Mouse (Mus musculus) neural tube, embryonic 11.5 days (tissue): ENCODE measurements around the gene Ncoa1. TPM values are rescaled to one million over a fixed set of nuclear protein-coding genes. Genes with fewer than 3 reads are reported as not detected.

Experiments used
- ATAC-seq: fragments of 200-750 bp; cut with Nextera tagmentation; 2 replicates; pipeline ENCODE4 v1.8.0; 2017; ENCODE audit warnings: moderate number of reproducible peaks, mild to moderate bottlenecking, moderate TSS enrichment, moderate library complexity; ENCODE audit not compliant: insufficient read depth, low FRiP score, low TSS enrichment
- DNase-seq: peaks from one replicate; pipeline ENCODE4 v3.0.0-alpha.2; 2015; ENCODE audit warnings: low spot score
- H3K27ac ChIP-seq: fragments of 300-500 bp; sonication (generic); 2 replicates; pipeline ENCODE4 v1.5.1; 2014; ENCODE audit warnings: low read depth, mild to moderate bottlenecking, low read length
- H3K27me3 ChIP-seq: fragments of 300-500 bp; sonication (generic); 2 replicates; pipeline ENCODE4 v1.6.1; 2014; ENCODE audit warnings: mild to moderate bottlenecking, low read length, mixed read lengths; ENCODE audit not compliant: control insufficient read depth, insufficient read depth
- H3K36me3 ChIP-seq: fragments of 300-500 bp; sonication (generic); 2 replicates; pipeline ENCODE4 v1.6.1; 2014; ENCODE audit warnings: mild to moderate bottlenecking, low read length, moderate library complexity, mixed read lengths; ENCODE audit not compliant: control insufficient read depth, insufficient read depth
- H3K4me1 ChIP-seq: fragments of 300-500 bp; sonication (generic); 2 replicates; pipeline ENCODE4 v1.6.1; 2014; ENCODE audit warnings: low read length, mixed read lengths; ENCODE audit not compliant: control insufficient read depth, insufficient read depth
- H3K4me2 ChIP-seq: fragments of 300-500 bp; sonication (generic); 2 replicates; pipeline ENCODE4 v1.6.1; 2014; ENCODE audit warnings: low read depth, mild to moderate bottlenecking, moderate library complexity
- H3K4me3 ChIP-seq: fragments of 300-500 bp; sonication (generic); 2 replicates; pipeline ENCODE4 v1.5.1; 2014; ENCODE audit warnings: low read depth, low read length
- H3K9ac ChIP-seq: fragments of 300-500 bp; sonication (generic); 2 replicates; pipeline ENCODE4 v1.6.1; 2014; ENCODE audit warnings: mild to moderate bottlenecking, low read length
- H3K9me3 ChIP-seq: fragments of 300-500 bp; sonication (generic); 2 replicates; pipeline ENCODE4 v1.6.1; 2016; ENCODE audit warnings: low read length; ENCODE audit not compliant: control insufficient read depth
- WGBS: fragments of 180-500 bp; shearing (Covaris S2); extraction: QIAGEN DNeasy Blood & Tissue Kit; methylation state at CpG from one replicate; pipeline ENCODE4 v1.1.7; 2014; 5-methylcytosine and 5-hydroxymethylcytosine counted together
- polyA plus RNA-seq: library from polyadenylated mRNA; unstranded; fragments of >200 nt; fragmentation: Nextera tagmentation; extraction: Ambion mirVana; gene quantifications from 2 replicates; pipeline ENCODE4 v1.2.1, GENCODE M21; 2014

The Ncoa1 gene
- polyA plus RNA-seq, 1 experiment from 2014 or later, result 9.3 TPM

DNA sequence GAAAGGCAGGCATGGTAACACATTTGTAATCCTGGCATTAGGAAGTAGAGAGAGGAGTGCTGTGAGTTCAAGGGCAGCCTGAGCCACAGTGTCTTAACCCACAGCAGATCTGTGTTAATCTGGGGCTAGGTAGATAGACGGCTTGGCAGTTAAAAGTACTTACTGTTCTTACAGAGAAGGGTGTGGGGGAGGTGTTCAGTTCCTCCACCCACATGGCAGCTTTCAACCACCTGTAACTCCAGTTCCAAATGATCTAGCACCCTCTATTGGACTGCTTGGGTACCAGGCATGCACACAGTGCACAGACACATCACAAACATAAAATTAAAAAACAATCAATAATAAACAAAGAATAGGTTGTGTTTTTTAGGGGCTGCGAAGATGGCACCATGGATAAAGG is 84.4 kb downstream of the Ncoa1 start:
- Histone ChIP-seq H3K36me3 (no peaks in the 10 kb centered on the region), H3K4me3 (no peak overlapping the region), H3K9ac (no peak overlapping the region), H3K4me2 (no peak overlapping the region), H3K27ac (no peak overlapping the region), H3K4me1 (no peaks in the 10 kb centered on the region), H3K9me3 (no peaks in the 10 kb centered on the region), H3K27me3 (no peaks in the 10 kb centered on the region)
- DNase-seq (no peak), ATAC-seq (no peak)
- WGBS, result 64% methylated on average over 2 of the region's 2 CpGs

DNA sequence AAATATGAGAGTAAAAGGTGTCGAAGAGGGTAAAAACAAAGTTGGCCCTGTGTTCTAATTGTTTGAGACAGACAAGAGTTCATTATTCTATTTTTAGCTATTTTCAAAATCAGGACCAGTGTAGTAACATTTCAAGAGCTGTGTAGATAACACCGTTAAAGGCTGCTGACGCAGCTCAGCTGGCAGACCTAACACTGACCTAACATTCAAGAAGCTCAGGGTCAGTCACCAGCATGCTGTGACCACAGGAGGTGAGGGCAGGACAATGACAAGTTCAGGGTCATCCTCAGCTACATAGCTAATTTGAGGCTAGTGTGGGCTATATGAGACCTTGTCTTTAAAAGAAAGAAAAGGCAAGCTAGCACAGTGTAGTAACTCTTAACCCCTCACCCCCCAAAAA is 84.9 kb downstream of the Ncoa1 start:
- ATAC-seq (no peak), DNase-seq (no peak)
- Histone ChIP-seq H3K4me2 (no peak overlapping the region), H3K27ac (no peak overlapping the region), H3K9ac (no peak overlapping the region), H3K4me1 (no peaks in the 10 kb centered on the region), H3K27me3 (no peaks in the 10 kb centered on the region), H3K4me3 (no peak overlapping the region), H3K9me3 (no peaks in the 10 kb centered on the region), H3K36me3 (no peaks in the 10 kb centered on the region)
- 79% methylated on average over 3 of the region's 3 CpGs for WGBS

- no peak overlapping the region for H3K4me2 ChIP-seq
- DNase-seq, result no peak
- no peak for ATAC-seq
- no peaks in the 10 kb centered on the region for H3K36me3 ChIP-seq
- H3K27me3 ChIP-seq, result no peaks in the 10 kb centered on the region
- no peaks in the 10 kb centered on the region for H3K4me1 ChIP-seq
- H3K9ac ChIP-seq, result no peak overlapping the region
- H3K9me3 ChIP-seq, result no peaks in the 10 kb centered on the region
- no peak overlapping the region for H3K4me3 ChIP-seq
- no peak overlapping the region for H3K27ac ChIP-seq
- WGBS, result 47% methylated on average over 4 of the region's 4 CpGs
Observed at GRCm38 (mm10) chr12:4391256-4391655, 85.7 kb downstream of the Ncoa1 start.

DNA sequence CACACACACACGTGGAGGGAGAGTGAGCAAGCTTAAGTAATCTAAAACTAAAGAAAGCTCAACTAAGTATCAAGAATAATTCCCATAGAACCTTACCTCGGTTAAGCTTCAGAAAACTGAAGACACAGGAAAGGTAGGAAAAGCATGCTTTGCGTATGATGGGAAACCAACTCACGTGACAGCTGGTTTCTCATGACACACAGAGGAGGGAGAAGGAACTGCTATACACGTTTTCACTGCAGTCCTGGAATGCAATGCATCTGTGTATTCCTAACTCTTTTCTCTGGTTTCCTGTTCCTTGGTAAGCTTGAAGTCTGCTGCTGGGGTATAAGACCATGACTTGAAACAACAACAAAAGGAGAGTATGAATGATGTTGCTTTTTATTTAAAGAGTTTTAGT is 86.3 kb downstream of the Ncoa1 start:
- DNase-seq (no peak), ATAC-seq (no peak)
- no peak overlapping the region for H3K4me2 ChIP-seq
- WGBS, result 74% methylated on average over 5 of the region's 5 CpGs
- no peak overlapping the region for H3K27ac ChIP-seq
- no peaks in the 10 kb centered on the region for H3K9me3 ChIP-seq
- H3K9ac ChIP-seq, result no peak overlapping the region
- no peak overlapping the region for H3K4me3 ChIP-seq
- H3K27me3 ChIP-seq, result no peaks in the 10 kb centered on the region
- H3K4me1 ChIP-seq, result no peaks in the 10 kb centered on the region
- H3K36me3 ChIP-seq, result no peaks in the 10 kb centered on the region

GRCm38 (mm10) chr12:4386077-4386719 is 90.8 kb downstream of the Ncoa1 start:
- DNase-seq (no peak), ATAC-seq (no peak)
- Histone ChIP-seq H3K36me3 (no peaks in the 10 kb centered on the region), H3K27ac (no peak overlapping the region), H3K27me3 (no peaks in the 10 kb centered on the region), H3K4me3 (no peak overlapping the region), H3K4me1 (no peaks in the 10 kb centered on the region), H3K9me3 (no peaks in the 10 kb centered on the region), H3K4me2 (no peak overlapping the region), H3K9ac (no peak overlapping the region)
- 92% methylated on average over 3 of the region's 3 CpGs for WGBS

- H3K9me3 ChIP-seq, result no peaks in the 10 kb centered on the region
- no peak overlapping the region for H3K4me3 ChIP-seq
- H3K27ac ChIP-seq, result no peak overlapping the region
- no peak overlapping the region for H3K4me2 ChIP-seq
- H3K36me3 ChIP-seq, result no peaks in the 10 kb centered on the region
- no peak overlapping the region for H3K9ac ChIP-seq
- no peaks in the 10 kb centered on the region for H3K27me3 ChIP-seq
- 92% methylated on average over 3 of the region's 3 CpGs for WGBS
- ATAC-seq (no peak), DNase-seq (no peak)
- no peaks in the 10 kb centered on the region for H3K4me1 ChIP-seq
Observed at GRCm38 (mm10) chr12:4383061-4383460, 93.9 kb downstream of the Ncoa1 start.

GRCm38 (mm10) chr12:4379298-4379957 is 97.6 kb downstream of the Ncoa1 start:
- 64% methylated on average over 7 of the region's 7 CpGs for WGBS

DNA sequence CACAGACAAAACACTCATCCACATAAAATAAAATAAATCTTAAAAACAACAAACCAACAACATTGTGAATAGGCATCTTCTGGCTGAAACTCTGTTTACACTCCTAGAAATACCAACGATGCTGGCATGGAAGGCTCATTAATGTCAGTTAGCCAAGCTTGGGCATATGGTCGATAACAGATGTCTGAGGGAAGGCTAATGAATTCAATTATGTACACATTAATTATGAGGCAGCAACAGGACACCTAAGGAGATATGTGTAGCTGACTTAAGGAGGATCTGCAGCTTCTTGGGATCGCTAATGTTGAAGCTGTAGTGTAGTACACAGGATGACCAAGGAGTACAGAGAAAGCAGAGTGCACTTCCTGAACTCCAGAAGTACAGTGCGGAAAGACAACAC is 100.5 kb downstream of the Ncoa1 start:
- DNase-seq (no peak), ATAC-seq (no peak)
- no peak overlapping the region for H3K27ac ChIP-seq
- no peaks in the 10 kb centered on the region for H3K9me3 ChIP-seq
- H3K27me3 ChIP-seq, result no peaks in the 10 kb centered on the region
- 83% methylated on average over 4 of the region's 4 CpGs for WGBS
- no peaks in the 10 kb centered on the region for H3K4me1 ChIP-seq
- no peak overlapping the region for H3K9ac ChIP-seq
- H3K4me3 ChIP-seq, result no peak overlapping the region
- no peaks in the 10 kb centered on the region for H3K36me3 ChIP-seq
- H3K4me2 ChIP-seq, result no peak overlapping the region

More at GRCm38 (mm10) chr12:4379298-4379957, 97.6 kb downstream of the Ncoa1 start:
- Histone ChIP-seq H3K4me1 (no peaks in the 10 kb centered on the region), H3K9me3 (no peaks in the 10 kb centered on the region), H3K9ac (no peak overlapping the region), H3K36me3 (no peaks in the 10 kb centered on the region), H3K4me3 (no peak overlapping the region), H3K27ac (no peak overlapping the region), H3K4me2 (no peak overlapping the region), H3K27me3 (no peaks in the 10 kb centered on the region)
- ATAC-seq (no peak), DNase-seq (no peak)

GRCm38 (mm10) chr12:4374816-4375493 is 102.0 kb downstream of the Ncoa1 start:
- Histone ChIP-seq H3K27ac (no peak overlapping the region), H3K27me3 (no peaks in the 10 kb centered on the region), H3K4me1 (no peaks in the 10 kb centered on the region), H3K9ac (no peak overlapping the region), H3K36me3 (no peaks in the 10 kb centered on the region), H3K9me3 (no peaks in the 10 kb centered on the region), H3K4me3 (no peak overlapping the region), H3K4me2 (no peak overlapping the region)
- no peak for ATAC-seq
- DNase-seq, result no peak
- 74% methylated on average over 6 of the region's 6 CpGs for WGBS
